Mouse (Mus musculus) kidney, embryonic 14.5 days (tissue): ENCODE data around the gene Ext2. TPM values are rescaled to one million over a fixed set of nuclear protein-coding genes. Genes with fewer than 3 reads are reported as not detected.

Experiments used
- polyA plus RNA-seq: library from polyadenylated mRNA; unstranded; fragments of >200 nt; fragmentation: Nextera tagmentation; extraction: Ambion mirVana; gene quantifications from 2 replicates; pipeline ENCODE4 v1.2.1, GENCODE M21; 2014

Gene Ext2
- polyA plus RNA-seq, 1 experiment from 2014 or later, result 111 TPM

Other genes starting within 250 kb of the Ext2 start
- gene Alx4, start 180.2 kb downstream of the Ext2 start, polyA plus RNA-seq, result 0.22 and 0.34 TPM in 2 replicates
- gene Accs, start 27.4 kb upstream of the Ext2 start, polyA plus RNA-seq, result 7.3 and 10.8 TPM in 2 replicates
- gene Accsl, start 46.6 kb upstream of the Ext2 start, polyA plus RNA-seq, result not detected in 2 replicates
- gene Gm13889, start 134.6 kb upstream of the Ext2 start, polyA plus RNA-seq, result 12.0 and 12.4 TPM in 2 replicates
- gene Gm27027, start 173.8 kb upstream of the Ext2 start, polyA plus RNA-seq, result not detected in 2 replicates
- 48.3 and 64.5 TPM in 2 replicates for gene Alkbh3, start 188.2 kb upstream of the Ext2 start, polyA plus RNA-seq